Comparison of ENCODE assay signal across 28 mouse cellular contexts in genomic region chr6:22214665-22215064, GRCm38 (mm10).
A peak's percentile ranks its signal among the peaks of the same experiment; 100 is the strongest.
DNase-seq lines count a peak whose midpoint lies in the region; ATAC-seq and TF ChIP-seq lines count a peak whose summit lies in the region.
"Had no signal": no experiment of that assay in that cellular context is flagged by ENCODE, and none has a peak within 500 bp of the region (broad histone marks: within the 10 kb centered on the region; RNA-seq: fewer than 3 reads in every experiment).

No protein-coding gene starts in this region.

- ATAC-seq in granulocyte monocyte progenitor cell, adult 5-6 weeks (replicated peaks; ENCODE audit: poor library complexity, severe bottlenecking): peak; percentile 56
- ATAC-seq in megakaryocyte progenitor cell, adult 5-6 weeks (replicated peaks; ENCODE audit: poor library complexity): peak; percentile 37; the same call in 1 of the 2 replicates
- no peak for ATAC-seq in liver, embryonic 12.5 days
- no peak for ATAC-seq in forebrain, embryonic 14.5 days
- ATAC-seq: activated CD4-positive, CD25-positive, alpha-beta regulatory T cell, adult 4 months; CD4-positive, CD25-positive, alpha-beta regulatory T cell, adult 4 months; forebrain, embryonic 15.5 days; forebrain, postnatal 0 days; Patski had no signal

- no peak for DNase-seq in adrenal gland, postnatal 25 days
- DNase-seq in forebrain, embryonic 14.5 days (ENCODE audit: low spot score): no peak
- no peak for DNase-seq in gastrocnemius, postnatal 4 days (ENCODE audit: low spot score in 2 of 2)
- DNase-seq: adrenal gland, adult 8-10 months; adrenal gland, postnatal 14 days; B cell, adult 2 months; cerebellum, adult 11-12 months; cerebellum, adult 2 months; cerebellum, adult 9-10 months; cerebellum, postnatal 10 days; cerebellum, postnatal 25 days; embryo, embryonic 11 days; forebrain, postnatal 0 days had no signal

- H3K27ac ChIP-seq in bone marrow macrophage, adult 2 months (ENCODE audit: insufficient read depth, low read depth, low read length): peak overlapping the region; percentile 89; the same call in 1 of the 2 replicates
- no peak overlapping the region for H3K27ac ChIP-seq in liver, embryonic 12.5 days
- H3K27ac ChIP-seq in forebrain, embryonic 14.5 days (ENCODE audit: low read depth, low read length): no peak overlapping the region
- H3K27ac ChIP-seq: embryonic facial prominence, embryonic 13.5 days; embryonic facial prominence, embryonic 15.5 days; forebrain, embryonic 10.5 days; forebrain, embryonic 12.5 days; forebrain, embryonic 15.5 days had no signal

- no peaks in the 10 kb centered on the region for H3K9me3 ChIP-seq in liver, embryonic 12.5 days (replicated peaks)
- no peaks in the 10 kb centered on the region for H3K9me3 ChIP-seq in forebrain, embryonic 14.5 days (replicated peaks; ENCODE audit: control insufficient read depth, low read length)
- H3K9me3 ChIP-seq: embryonic facial prominence, embryonic 13.5 days; embryonic facial prominence, embryonic 15.5 days; forebrain, embryonic 10.5 days; forebrain, embryonic 12.5 days; forebrain, embryonic 15.5 days; G1E had no signal

- no peak overlapping the region for H3K4me2 ChIP-seq in liver, embryonic 12.5 days
- H3K4me2 ChIP-seq in forebrain, embryonic 14.5 days (ENCODE audit: low read length): no peak overlapping the region
- H3K4me2 ChIP-seq: embryonic facial prominence, embryonic 13.5 days; embryonic facial prominence, embryonic 15.5 days; forebrain, embryonic 12.5 days; forebrain, embryonic 15.5 days had no signal

- H3K36me3 ChIP-seq in liver, embryonic 12.5 days: no peaks in the 10 kb centered on the region
- no peaks in the 10 kb centered on the region for H3K36me3 ChIP-seq in forebrain, embryonic 14.5 days (ENCODE audit: control insufficient read depth, insufficient read depth, low read length)
- H3K36me3 ChIP-seq: embryonic facial prominence, embryonic 13.5 days; embryonic facial prominence, embryonic 15.5 days; forebrain, embryonic 10.5 days; forebrain, embryonic 12.5 days; forebrain, embryonic 15.5 days; G1E had no signal

- WGBS in liver, embryonic 12.5 days (ENCODE audit: insufficient replicate concordance): 38% methylated on average over 6 of the region's 6 CpGs
- WGBS in forebrain, embryonic 14.5 days: 93% methylated on average over 6 of the region's 6 CpGs

- no peak for TF ChIP-seq POLR2A in bone marrow macrophage, adult 2 months (IDR thresholded peaks at IDR 0.05; ENCODE audit: borderline replicate concordance, low read depth, low read length)

- TF ChIP-seq CTCF in bone marrow macrophage, adult 2 months (IDR thresholded peaks at IDR 0.05; ENCODE audit: low read depth, low read length): no peak

- no peaks in the 10 kb centered on the region for H3K27me3 ChIP-seq in liver, embryonic 12.5 days (replicated peaks)
- H3K27me3 ChIP-seq in forebrain, embryonic 14.5 days (replicated peaks; ENCODE audit: control insufficient read depth, insufficient read depth, low read length): no peaks in the 10 kb centered on the region
- H3K27me3 ChIP-seq: CH12.LX; embryonic facial prominence, embryonic 13.5 days; embryonic facial prominence, embryonic 15.5 days; forebrain, embryonic 12.5 days; forebrain, embryonic 15.5 days; Patski had no signal

- peaks cover 50% of the 10 kb centered on the region for H3K4me1 ChIP-seq in bone marrow macrophage, adult 2 months (ENCODE audit: control insufficient read depth, insufficient read depth, low read length)
- H3K4me1 ChIP-seq in liver, embryonic 12.5 days: no peaks in the 10 kb centered on the region
- no peaks in the 10 kb centered on the region for H3K4me1 ChIP-seq in forebrain, embryonic 14.5 days (ENCODE audit: control insufficient read depth, insufficient read depth, low read length)
- H3K4me1 ChIP-seq: forebrain, embryonic 10.5 days; forebrain, embryonic 12.5 days; forebrain, embryonic 15.5 days had no signal

- no peak overlapping the region for H3K4me3 ChIP-seq in bone marrow macrophage, adult 2 months (ENCODE audit: insufficient read depth, low read length)
- H3K4me3 ChIP-seq in liver, embryonic 12.5 days: no peak overlapping the region
- no peak overlapping the region for H3K4me3 ChIP-seq in forebrain, embryonic 14.5 days (ENCODE audit: low read depth, low read length)
- H3K4me3 ChIP-seq: embryonic facial prominence, embryonic 13.5 days; embryonic facial prominence, embryonic 15.5 days; erythroblast, embryonic 14.5 days; forebrain, embryonic 10.5 days; forebrain, embryonic 12.5 days; forebrain, embryonic 15.5 days had no signal

- H3K9ac ChIP-seq in liver, embryonic 12.5 days: no peak overlapping the region
- H3K9ac ChIP-seq in forebrain, embryonic 14.5 days (ENCODE audit: low read length): no peak overlapping the region
- H3K9ac ChIP-seq: embryonic facial prominence, embryonic 13.5 days; embryonic facial prominence, embryonic 15.5 days; forebrain, embryonic 12.5 days; forebrain, embryonic 15.5 days; forebrain, postnatal 0 days had no signal

Comparison
In these comparisons a context has a peak if more than half of its experiments do, and no peak if none do; other contexts are left out.
1. ATAC-seq: peak in granulocyte monocyte progenitor cell, adult 5-6 weeks (single experiment) and megakaryocyte progenitor cell, adult 5-6 weeks (single experiment); none in liver, embryonic 12.5 days (single experiment) and forebrain, embryonic 14.5 days (single experiment).